Mouse (Mus musculus) heart, embryonic 10.5 days (tissue): ENCODE measurements around the gene Arid5b. TPM values are rescaled to one million over a fixed set of nuclear protein-coding genes. Genes with fewer than 3 reads are reported as not detected.
A peak's percentile ranks its signal among the peaks of the same experiment; 100 is the strongest.
"Not testable (repeated sequence)": the region's sequence is repeated elsewhere in the genome, so short reads cannot be mapped to it uniquely, and the experiment has no call there.

Source experiments
- DNase-seq: peaks from one replicate; pipeline ENCODE4 v3.0.0-alpha.2; 2017; ENCODE audit warnings: low spot score
- H3K27ac ChIP-seq: fragments of 300-500 bp; sonication (generic); 2 replicates; pipeline ENCODE4 v1.5.1; 2016; ENCODE audit warnings: mild to moderate bottlenecking
- H3K27me3 ChIP-seq: fragments of 300-500 bp; sonication (generic); 2 replicates; pipeline ENCODE4 v1.6.1; 2016; ENCODE audit warnings: mild to moderate bottlenecking; ENCODE audit not compliant: poor library complexity, insufficient read depth, severe bottlenecking
- H3K36me3 ChIP-seq: fragments of 300-500 bp; sonication (generic); 2 replicates; pipeline ENCODE4 v1.6.1; 2016; ENCODE audit warnings: mild to moderate bottlenecking, moderate library complexity
- H3K4me1 ChIP-seq: fragments of 300-500 bp; sonication (generic); 2 replicates; pipeline ENCODE4 v1.6.1; 2016; ENCODE audit warnings: mild to moderate bottlenecking
- H3K4me3 ChIP-seq: fragments of 300-500 bp; sonication (generic); 2 replicates; pipeline ENCODE4 v1.5.1; 2016; ENCODE audit warnings: mild to moderate bottlenecking, moderate library complexity
- H3K9me3 ChIP-seq: fragments of 300-500 bp; sonication (generic); 2 replicates; pipeline ENCODE4 v1.6.1; 2016; ENCODE audit warnings: mild to moderate bottlenecking, moderate library complexity
- WGBS: fragments of 180-500 bp; shearing (Covaris S2); methylation state at CpG from one replicate; pipeline ENCODE4 v1.1.7; 2016; 5-methylcytosine and 5-hydroxymethylcytosine counted together
- polyA plus RNA-seq: library from polyadenylated mRNA; unstranded; fragments of >200 nt; fragmentation: Nextera tagmentation; extraction: Ambion mirVana; gene quantifications from 2 replicates; pipeline ENCODE4 v1.2.1, GENCODE M21; 2016

Gene Arid5b
- polyA plus RNA-seq, 1 experiment from 2014 or later = 18.2 TPM

DNA sequence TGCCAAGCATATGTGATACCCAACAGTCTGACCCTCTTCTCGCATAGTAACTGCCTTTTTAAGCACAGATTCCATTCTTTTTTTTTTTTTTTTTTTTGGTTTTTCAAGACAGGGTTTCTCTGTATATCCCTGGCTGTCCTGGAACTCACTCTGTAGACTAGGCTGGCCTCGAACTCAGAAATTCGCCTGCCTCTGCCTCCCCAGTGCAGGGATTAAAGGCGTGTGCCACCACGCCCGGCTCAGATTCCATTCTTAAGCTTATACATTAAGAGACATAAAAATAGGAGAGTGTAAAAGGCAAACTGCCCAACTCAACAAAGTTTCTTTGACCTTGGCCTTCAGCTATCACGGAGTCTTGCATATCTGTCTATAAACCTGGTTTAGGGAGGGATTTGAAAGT is 178.7 kb downstream of the Arid5b start:
- H3K9me3 ChIP-seq, H3K27me3 ChIP-seq, H3K4me3 ChIP-seq, H3K27ac ChIP-seq: not testable (repeated sequence)
- peaks cover 10% of the 10 kb centered on the region for H3K4me1 ChIP-seq
- WGBS = 87% methylated on average over 7 of the region's 7 CpGs
- H3K36me3 ChIP-seq = peaks cover 50% of the 10 kb centered on the region
- DNase-seq = peak; percentile 6

GRCm38 (mm10) chr10:68097821-68098675 is 180.5 kb downstream of the Arid5b start:
- no peak overlapping the region for H3K4me3 ChIP-seq
- peak; percentile 52 for DNase-seq
- no peak overlapping the region for H3K27ac ChIP-seq
- H3K27me3 ChIP-seq = no peaks in the 10 kb centered on the region
- WGBS = 90% methylated on average over 19 of the region's 19 CpGs
- peaks cover 54% of the 10 kb centered on the region for H3K36me3 ChIP-seq
- H3K4me1 ChIP-seq = no peaks in the 10 kb centered on the region
- no peaks in the 10 kb centered on the region for H3K9me3 ChIP-seq

DNA sequence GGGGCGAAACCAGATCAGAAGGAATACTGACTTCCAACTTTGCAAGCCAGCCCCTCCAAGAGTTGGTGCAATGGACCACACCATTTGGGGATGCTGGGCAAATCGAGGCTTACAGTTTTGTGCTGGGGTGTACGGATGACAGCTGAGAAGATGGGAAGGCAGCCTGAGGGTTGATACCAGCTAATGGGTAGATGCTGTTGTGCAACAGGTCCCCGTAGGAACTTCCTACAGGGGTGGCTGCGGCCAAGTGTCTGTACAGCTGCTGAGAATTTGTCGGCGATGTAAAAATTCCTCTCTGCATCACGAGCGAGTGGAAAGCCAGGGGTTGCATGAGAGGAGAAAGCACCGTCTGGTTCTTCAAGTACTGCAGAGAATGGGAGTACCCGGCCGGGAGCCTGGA is 182.1 kb downstream of the Arid5b start:
- WGBS = 90% methylated on average over 12 of the region's 12 CpGs
- Histone ChIP-seq H3K27ac (no peak overlapping the region), H3K27me3 (no peaks in the 10 kb centered on the region), H3K4me1 (peaks cover 2% of the 10 kb centered on the region), H3K36me3 (peaks cover 52% of the 10 kb centered on the region), H3K9me3 (no peaks in the 10 kb centered on the region), H3K4me3 (no peak overlapping the region)
- no peak for DNase-seq

DNA sequence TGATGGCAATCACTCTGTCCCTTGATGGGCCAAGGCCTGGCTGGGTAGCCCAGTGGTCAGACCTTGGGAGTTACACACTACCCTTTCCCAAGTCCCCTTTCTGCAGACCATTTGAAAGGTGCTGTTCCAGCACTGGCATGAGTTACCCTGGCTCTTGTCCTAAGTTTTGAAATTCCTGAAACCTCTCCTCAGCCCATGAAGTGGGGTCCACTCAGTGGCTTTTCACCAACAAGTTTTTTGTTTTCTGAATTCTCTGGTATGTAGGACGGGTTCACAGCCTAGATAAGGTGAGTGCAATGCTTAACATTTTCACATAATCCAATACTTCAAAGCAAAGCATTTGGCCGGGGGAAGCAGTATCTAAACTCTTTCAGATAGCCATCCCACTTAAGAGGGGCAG is 183.4 kb downstream of the Arid5b start:
- H3K4me1 ChIP-seq = peaks cover 10% of the 10 kb centered on the region
- H3K9me3 ChIP-seq = no peaks in the 10 kb centered on the region
- no peak overlapping the region for H3K27ac ChIP-seq
- no peak overlapping the region for H3K4me3 ChIP-seq
- WGBS = 30% methylated on average over 2 of the region's 2 CpGs
- peaks cover 43% of the 10 kb centered on the region for H3K36me3 ChIP-seq
- no peaks in the 10 kb centered on the region for H3K27me3 ChIP-seq
- no peak for DNase-seq

- peaks cover 37% of the 10 kb centered on the region for H3K36me3 ChIP-seq
- H3K27me3 ChIP-seq = no peaks in the 10 kb centered on the region
- no peak for DNase-seq
- no peaks in the 10 kb centered on the region for H3K9me3 ChIP-seq
- no peak overlapping the region for H3K4me3 ChIP-seq
- peaks cover 10% of the 10 kb centered on the region for H3K4me1 ChIP-seq
- H3K27ac ChIP-seq = no peak overlapping the region
- WGBS = 91% methylated on average over 3 of the region's 3 CpGs
These were observed 185.0 kb downstream of the Arid5b start for GRCm38 (mm10) chr10:68093496-68093895.

DNA sequence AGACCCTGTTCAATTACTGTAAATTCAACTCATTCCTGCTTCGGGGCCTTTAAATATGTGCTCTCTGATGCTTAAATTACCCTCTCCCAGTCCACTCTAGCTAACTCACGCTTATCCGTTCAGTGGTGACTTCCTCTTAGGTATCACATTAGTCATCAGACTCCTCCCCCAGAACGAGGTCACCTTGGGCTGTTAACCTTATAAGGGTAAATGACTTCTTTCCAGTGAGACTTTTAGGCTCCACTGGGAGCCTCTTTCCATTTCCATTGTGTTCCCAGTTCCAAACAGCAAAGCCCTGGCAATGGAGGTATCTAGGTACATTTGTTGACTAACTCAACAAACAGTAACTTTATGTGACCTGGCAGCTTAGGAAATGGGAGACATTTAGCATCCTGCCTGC is 186.7 kb downstream of the Arid5b start:
- Histone ChIP-seq H3K4me1 (peaks cover 10% of the 10 kb centered on the region), H3K4me3 (no peak overlapping the region), H3K27me3 (no peaks in the 10 kb centered on the region), H3K36me3 (peaks cover 21% of the 10 kb centered on the region), H3K27ac (peak overlapping the region; percentile 42; the same call in 1 of the 2 replicates), H3K9me3 (no peaks in the 10 kb centered on the region)
- DNase-seq = no peak
- WGBS = 68% methylated on average over 4 of the region's 4 CpGs

DNA sequence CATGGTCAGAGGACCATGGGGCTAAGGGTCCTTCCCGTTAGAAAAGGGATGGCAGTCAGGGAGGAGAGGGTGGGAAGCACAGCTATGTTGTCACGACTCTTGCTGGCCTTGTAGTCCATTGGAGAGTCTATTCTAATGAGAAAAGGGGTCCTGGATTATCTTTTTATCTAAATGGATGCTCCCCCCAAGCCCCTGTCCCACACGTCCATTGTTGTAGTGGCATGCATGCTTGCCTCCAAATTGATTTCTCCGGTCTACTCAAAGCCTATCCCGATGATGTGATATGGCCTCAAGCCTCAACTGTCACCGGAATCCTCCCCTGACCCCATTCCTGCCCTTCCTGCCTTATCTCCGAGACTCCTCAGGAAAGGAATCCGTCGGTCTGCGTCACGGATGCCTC is 187.5 kb downstream of the Arid5b start:
- Histone ChIP-seq H3K4me3 (no peak overlapping the region), H3K9me3 (no peaks in the 10 kb centered on the region), H3K4me1 (peaks cover 10% of the 10 kb centered on the region), H3K27me3 (no peaks in the 10 kb centered on the region), H3K36me3 (peaks cover 12% of the 10 kb centered on the region), H3K27ac (peak overlapping the region; percentile 42; the same call in 1 of the 2 replicates)
- DNase-seq = no peak
- WGBS = 39% methylated on average over 11 of the region's 11 CpGs

DNA sequence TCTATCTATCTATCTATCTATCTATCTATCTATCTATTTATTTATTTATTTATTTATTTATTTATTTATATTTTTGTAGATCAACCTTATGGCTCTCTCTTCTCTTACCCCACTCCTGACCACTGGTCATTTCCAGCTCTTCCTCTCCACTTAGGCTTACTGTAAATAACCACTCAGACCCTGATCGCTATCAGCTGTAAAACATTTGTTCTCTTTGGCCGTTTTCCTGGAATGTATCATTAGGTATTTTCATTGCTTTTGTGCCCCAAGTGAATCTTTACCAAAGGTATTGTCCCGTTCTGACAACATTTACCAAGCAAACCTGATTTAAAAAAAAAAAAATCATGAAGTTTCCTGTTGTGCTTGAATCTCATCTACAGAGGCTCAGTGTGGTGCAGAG is 188.0 kb downstream of the Arid5b start:
- H3K27me3 ChIP-seq = no peaks in the 10 kb centered on the region
- no peaks in the 10 kb centered on the region for H3K9me3 ChIP-seq
- peaks cover 10% of the 10 kb centered on the region for H3K4me1 ChIP-seq
- WGBS = 71% methylated on average over 3 of the region's 3 CpGs
- no peak for DNase-seq
- no peak overlapping the region for H3K27ac ChIP-seq
- H3K4me3 ChIP-seq = no peak overlapping the region
- peaks cover 11% of the 10 kb centered on the region; the same call in 1 of the 2 replicates for H3K36me3 ChIP-seq

DNA sequence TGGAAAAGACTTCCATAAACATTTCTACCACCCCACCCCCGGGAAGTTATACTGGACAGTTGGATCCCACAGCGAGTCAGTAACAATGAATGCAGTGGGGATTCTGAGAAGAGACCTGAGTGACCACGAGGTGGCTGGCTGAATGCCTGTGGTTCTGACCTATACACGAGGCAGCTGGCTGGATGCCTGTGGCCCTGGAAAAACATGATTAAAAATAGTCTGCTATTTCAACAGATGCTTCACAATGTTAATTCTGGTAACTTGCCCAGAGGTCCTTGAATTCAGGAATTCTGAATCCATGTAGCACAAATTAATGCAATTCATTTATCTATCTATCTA is 188.4 kb downstream of the Arid5b start:
- WGBS = 53% methylated on average over 4 of the region's 4 CpGs
- no peak for DNase-seq
- no peaks in the 10 kb centered on the region for H3K9me3 ChIP-seq
- H3K4me3 ChIP-seq = no peak overlapping the region
- peaks cover 8% of the 10 kb centered on the region; the same call in 1 of the 2 replicates for H3K36me3 ChIP-seq
- H3K27me3 ChIP-seq = no peaks in the 10 kb centered on the region
- H3K4me1 ChIP-seq = peaks cover 10% of the 10 kb centered on the region
- no peak overlapping the region for H3K27ac ChIP-seq

- no peaks in the 10 kb centered on the region for H3K27me3 ChIP-seq
- peaks cover 10% of the 10 kb centered on the region for H3K4me1 ChIP-seq
- H3K9me3 ChIP-seq = no peaks in the 10 kb centered on the region
- H3K27ac ChIP-seq = no peak overlapping the region
- DNase-seq = peak; percentile 2
- no peak overlapping the region for H3K4me3 ChIP-seq
- H3K36me3 ChIP-seq = 0 out of 2 replicates have a peak, but pooled peaks cover 3% of the 10 kb centered on the region
- WGBS = 67% methylated on average over 15 of the region's 15 CpGs
These were observed 188.9 kb downstream of the Arid5b start for GRCm38 (mm10) chr10:68089435-68090196.

- no peak for DNase-seq
- no peaks in the 10 kb centered on the region for H3K9me3 ChIP-seq
- WGBS = 75% methylated on average over 3 of the region's 3 CpGs
These were observed 190.8 kb downstream of the Arid5b start for GRCm38 (mm10) chr10:68087722-68088121.

DNA sequence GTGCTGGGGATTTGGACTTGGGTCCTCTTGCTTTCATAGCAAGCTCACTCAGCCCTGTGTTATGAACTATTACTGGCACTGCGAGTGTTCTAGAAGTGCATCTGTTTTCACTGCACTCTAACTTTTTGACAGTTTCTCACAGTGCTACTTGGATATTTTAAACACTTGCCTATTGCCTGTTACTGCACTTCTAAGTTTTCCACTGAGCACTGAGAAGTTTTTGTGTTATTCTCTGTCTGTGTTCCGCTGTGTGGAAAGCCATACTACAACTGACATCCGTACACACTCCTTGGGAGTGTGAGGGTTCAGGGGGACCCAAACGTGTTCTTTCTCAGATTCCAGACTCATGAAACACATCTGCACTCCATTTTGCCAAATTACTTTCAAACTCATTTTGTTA is 191.6 kb downstream of the Arid5b start:
- 78% methylated on average over 4 of the region's 4 CpGs for WGBS
- H3K27ac ChIP-seq = no peak overlapping the region

More at GRCm38 (mm10) chr10:68087722-68088121, 190.8 kb downstream of the Arid5b start:
- Histone ChIP-seq H3K4me1 (peaks cover 10% of the 10 kb centered on the region), H3K27ac (no peak overlapping the region), H3K4me3 (no peak overlapping the region), H3K27me3 (no peaks in the 10 kb centered on the region), H3K36me3 (no peaks in the 10 kb centered on the region)

DNA sequence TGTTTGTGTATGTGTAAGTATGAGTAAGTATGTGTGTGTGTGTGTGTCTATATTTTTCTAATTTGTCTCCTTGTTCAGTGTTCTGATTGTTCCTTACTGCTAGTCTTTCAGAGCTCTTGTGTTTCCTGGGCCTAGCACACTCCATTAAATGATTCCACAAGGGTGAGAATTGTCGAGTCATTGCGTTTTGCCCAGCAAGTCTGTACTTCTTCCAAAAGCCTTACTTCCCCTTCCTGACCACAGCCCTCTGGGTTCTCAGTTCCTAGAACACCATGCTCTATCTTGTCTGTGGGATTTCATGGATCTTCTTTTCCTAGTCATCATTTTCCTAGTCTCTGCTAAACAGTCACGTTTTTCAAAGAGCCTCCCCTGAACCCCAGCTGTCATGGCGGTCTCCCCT is 193.0 kb downstream of the Arid5b start:
- Histone ChIP-seq H3K36me3 (no peaks in the 10 kb centered on the region), H3K4me1 (peaks cover 4% of the 10 kb centered on the region; the same call in 1 of the 2 replicates), H3K27ac (no peak overlapping the region), H3K4me3 (no peak overlapping the region), H3K27me3 (no peaks in the 10 kb centered on the region), H3K9me3 (no peaks in the 10 kb centered on the region)
- 69% methylated on average over 4 of the region's 4 CpGs for WGBS
- DNase-seq = peak; percentile 55

More for the DNA sequence above, 191.6 kb downstream of the Arid5b start:
- H3K36me3 ChIP-seq = no peaks in the 10 kb centered on the region
- no peaks in the 10 kb centered on the region for H3K9me3 ChIP-seq
- DNase-seq = no peak
- H3K4me3 ChIP-seq = no peak overlapping the region
- no peaks in the 10 kb centered on the region for H3K27me3 ChIP-seq
- peaks cover 10% of the 10 kb centered on the region for H3K4me1 ChIP-seq
